Comparison of ENCODE assay signal across 9 mouse cellular contexts in genomic region chr12:108284455-108285224, GRCm38 (mm10). TPM values are rescaled to one million over a fixed set of nuclear protein-coding genes. Genes with fewer than 3 reads are reported as not detected.
DNase-seq lines count a peak whose midpoint lies in the region; ATAC-seq lines count a peak whose summit lies in the region.
"Had no signal": no experiment of that assay in that cellular context is flagged by ENCODE, and none has a peak within 500 bp of the region (broad histone marks: within the 10 kb centered on the region; RNA-seq: fewer than 3 reads in every experiment).

No protein-coding gene starts in this region.

- H3K4me1 ChIP-seq in heart, embryonic 13.5 days = peaks cover 14% of the 10 kb centered on the region
- H3K4me1 ChIP-seq in hindbrain, embryonic 16.5 days (ENCODE audit: control insufficient read depth, insufficient read depth, low read depth, low read length) = peaks cover 11% of the 10 kb centered on the region
- H3K4me1 ChIP-seq in neural tube, embryonic 11.5 days (ENCODE audit: control insufficient read depth, insufficient read depth, low read length) = peaks cover 15% of the 10 kb centered on the region

- H3K9ac ChIP-seq in heart, embryonic 13.5 days = peak overlapping the region; percentile 35; the same call in 1 of the 2 replicates
- H3K9ac ChIP-seq in hindbrain, embryonic 16.5 days (ENCODE audit: low read depth, low read length) = peak overlapping the region; percentile 54
- peak overlapping the region; percentile 53 for H3K9ac ChIP-seq in neural tube, embryonic 11.5 days (ENCODE audit: low read length)

- 44% methylated on average over 14 of the region's 14 CpGs for WGBS in heart, embryonic 13.5 days
- 40% methylated on average over 13 of the region's 14 CpGs for whole genome bisulfite sequencing in hindbrain, embryonic 16.5 days
- WGBS in neural tube, embryonic 11.5 days = 36% methylated on average over 14 of the region's 14 CpGs

- no peak for ATAC-seq in heart, embryonic 13.5 days (ENCODE audit: extremely low read depth, insufficient number of reproducible peaks, low FRiP score, low TSS enrichment)
- peak; percentile 54; the same call in 1 of the 2 replicates for ATAC-seq in hindbrain, embryonic 16.5 days
- peak; percentile 39 for ATAC-seq in neural tube, embryonic 11.5 days (ENCODE audit: insufficient read depth, low FRiP score, low TSS enrichment)

- peaks cover 16% of the 10 kb centered on the region; the same call in 1 of the 2 replicates for H3K27me3 ChIP-seq in heart, embryonic 13.5 days (replicated peaks)
- no peaks in the 10 kb centered on the region for H3K27me3 ChIP-seq in hindbrain, embryonic 16.5 days (replicated peaks; ENCODE audit: control insufficient read depth, insufficient read depth, low read length)
- no peaks in the 10 kb centered on the region for H3K27me3 ChIP-seq in neural tube, embryonic 11.5 days (ENCODE audit: control insufficient read depth, insufficient read depth, low read length)

- H3K4me3 ChIP-seq in heart, embryonic 13.5 days = no peak overlapping the region
- H3K4me3 ChIP-seq in hindbrain, embryonic 16.5 days (ENCODE audit: low read length) = no peak overlapping the region
- no peak overlapping the region for H3K4me3 ChIP-seq in neural tube, embryonic 11.5 days (ENCODE audit: low read depth, low read length)
- H3K4me3 ChIP-seq: erythroblast, embryonic 14.5 days had no signal

- intact Hi-C loops in heart, postnatal 36 days (cut with DNase I) = no loop called here

- DNase-seq in heart, postnatal 36 days = no peak
- DNase-seq in embryo, embryonic 10.5 days (ENCODE audit: low spot score) = peak; percentile 69
- DNase-seq in neural tube, embryonic 11.5 days (ENCODE audit: low spot score) = peak; percentile 52
- no peak for DNase-seq in right cerebral cortex, adult 18-20 months
- DNase-seq in layer of hippocampus, adult 9-10 months (ENCODE audit: low spot score) = no peak
- no peak for DNase-seq in MN1 (ENCODE audit: low spot score)

- H3K4me2 ChIP-seq in heart, embryonic 13.5 days = peak overlapping the region; percentile 24
- H3K4me2 ChIP-seq in hindbrain, embryonic 16.5 days (ENCODE audit: low read length) = no peak overlapping the region
- H3K4me2 ChIP-seq in neural tube, embryonic 11.5 days (ENCODE audit: low read depth) = peak overlapping the region; percentile 15; the same call in 1 of the 2 replicates

- H3K9me3 ChIP-seq in heart, embryonic 13.5 days = no peaks in the 10 kb centered on the region
- H3K9me3 ChIP-seq in hindbrain, embryonic 16.5 days (ENCODE audit: control insufficient read depth, low read length) = no peaks in the 10 kb centered on the region
- no peaks in the 10 kb centered on the region for H3K9me3 ChIP-seq in neural tube, embryonic 11.5 days (ENCODE audit: control insufficient read depth, low read length)

- no peaks in the 10 kb centered on the region for H3K36me3 ChIP-seq in heart, embryonic 13.5 days
- no peaks in the 10 kb centered on the region for H3K36me3 ChIP-seq in hindbrain, embryonic 16.5 days (ENCODE audit: control insufficient read depth, insufficient read depth, low read length)
- no peaks in the 10 kb centered on the region for H3K36me3 ChIP-seq in neural tube, embryonic 11.5 days (ENCODE audit: control insufficient read depth, insufficient read depth, low read length)

- no peak overlapping the region for H3K27ac ChIP-seq in heart, embryonic 13.5 days (replicated peaks)
- H3K27ac ChIP-seq in hindbrain, embryonic 16.5 days (ENCODE audit: low read depth, low read length) = no peak overlapping the region; the same call in 1 of the 2 replicates
- H3K27ac ChIP-seq in neural tube, embryonic 11.5 days (ENCODE audit: low read depth, low read length) = peak overlapping the region; percentile 76

RNA-seq across cellular contexts. Expression of gene Ccdc85c, which starts 9.4 kb away (rescaled TPM):
- polyA plus RNA-seq in heart, embryonic 13.5 days (2015; fragmentation: Nextera tagmentation; extraction: Ambion mirVana) = 4.9 and 5.8 TPM in 2 replicates
- 10 to 100 TPM; 33.6 to 38.9 TPM for total RNA-seq in heart, postnatal 36 days (2021)
- 7.5 and 10.2 TPM in 2 replicates for polyA plus RNA-seq in hindbrain, embryonic 16.5 days (2015; fragmentation: Nextera tagmentation; extraction: Ambion mirVana)
- polyA plus RNA-seq in neural tube, embryonic 11.5 days (2014; fragmentation: Nextera tagmentation; extraction: Ambion mirVana) = 18.9 and 20.3 TPM in 2 replicates

RNA-seq across cellular contexts. Expression of gene Hhipl1, which starts 21.4 kb away (rescaled TPM):
- polyA plus RNA-seq in heart, embryonic 13.5 days (2015; fragmentation: Nextera tagmentation; extraction: Ambion mirVana) = 0.71 and 1.1 TPM in 2 replicates
- 1 to 10 TPM in 1 of 2 experiments, under 1 TPM in 1; 0.94 to 1.6 TPM for total RNA-seq in heart, postnatal 36 days (2021)
- 2.6 and 2.9 TPM in 2 replicates for polyA plus RNA-seq in hindbrain, embryonic 16.5 days (2015; fragmentation: Nextera tagmentation; extraction: Ambion mirVana)
- polyA plus RNA-seq in neural tube, embryonic 11.5 days (2014; fragmentation: Nextera tagmentation; extraction: Ambion mirVana) = 1.0 TPM in 2 replicates
- polyA plus RNA-seq: erythroblast, embryonic 14.5 days had no signal

RNA-seq across cellular contexts. Expression of gene Cyp46a1, which starts 49.5 kb away (rescaled TPM):
- 6.4 and 6.5 TPM in 2 replicates for polyA plus RNA-seq in heart, embryonic 13.5 days (2015; fragmentation: Nextera tagmentation; extraction: Ambion mirVana)
- under 1 TPM; 0.41 to 0.44 TPM for total RNA-seq in heart, postnatal 36 days (2021)
- 38.3 and 40.1 TPM in 2 replicates for polyA plus RNA-seq in hindbrain, embryonic 16.5 days (2015; fragmentation: Nextera tagmentation; extraction: Ambion mirVana)
- polyA plus RNA-seq in neural tube, embryonic 11.5 days (2014; fragmentation: Nextera tagmentation; extraction: Ambion mirVana) = 8.5 and 10.6 TPM in 2 replicates
- polyA plus RNA-seq: erythroblast, embryonic 14.5 days had no signal

Comparison
In these comparisons a context has a peak if more than half of its experiments do, and no peak if none do; other contexts are left out.
1. DNase-seq: peak in embryo, embryonic 10.5 days (single experiment) and neural tube, embryonic 11.5 days (single experiment); none in heart, postnatal 36 days (0 of 2), right cerebral cortex, adult 18-20 months (single experiment), layer of hippocampus, adult 9-10 months (single experiment) and MN1 (single experiment).
2. Peak in every context shown above with its lines, with median percentiles within 50 percentile points of each other: H3K9ac ChIP-seq.